Mouse (Mus musculus): ENCODE measurements around the gene Prps1l1. TPM values are rescaled to one million over a fixed set of nuclear protein-coding genes. Genes with fewer than 3 reads are reported as not detected.

Prps1l1 gene
- not detected in 2 replicates for polyA plus RNA-seq (2015; fragmentation: Nextera tagmentation; extraction: Ambion mirVana)

GRCm38 (mm10) chr12:34984461-34984860 is at the start of gene Prps1l1:
Gene Prps1l1 (plus strand): TSS chr12:34984761.
- H3K36me3 ChIP-seq: no peaks in the 10 kb centered on the region
- 85% methylated on average over 4 of the region's 4 CpGs for WGBS
- H3K9me3 ChIP-seq: no peaks in the 10 kb centered on the region
- no peak within 1 kb of the TSS for H3K4me3 ChIP-seq
- no peak within 1 kb of the TSS for H3K27ac ChIP-seq
- H3K4me2 ChIP-seq: no peak within 1 kb of the TSS
- H3K27me3 ChIP-seq: no peaks in the 10 kb centered on the region
- no peak for ATAC-seq (ENCODE audit: insufficient number of reproducible peaks, low FRiP score, low TSS enrichment, low read depth)
- H3K4me1 ChIP-seq: no peaks in the 10 kb centered on the region
- no peak within 1 kb of the TSS for H3K9ac ChIP-seq

GRCm38 (mm10) chr12:34937918-34938317 is 46.6 kb upstream of the Prps1l1 start:
- Histone ChIP-seq H3K27me3 (no peaks in the 10 kb centered on the region), H3K9me3 (0 out of 2 replicates have a peak, but pooled peaks cover 5% of the 10 kb centered on the region), H3K4me2 (no peak overlapping the region), H3K4me1 (no peaks in the 10 kb centered on the region), H3K27ac (no peak overlapping the region), H3K4me3 (no peak overlapping the region), H3K9ac (no peak overlapping the region), H3K36me3 (no peaks in the 10 kb centered on the region)
- ATAC-seq (ENCODE audit: insufficient number of reproducible peaks, low FRiP score, low TSS enrichment, low read depth): no peak
- 93% methylated on average over 1 of the region's 1 CpGs for WGBS

- Histone ChIP-seq H3K4me2 (no peak overlapping the region), H3K27ac (no peak overlapping the region), H3K4me1 (no peaks in the 10 kb centered on the region), H3K27me3 (no peaks in the 10 kb centered on the region), H3K36me3 (no peaks in the 10 kb centered on the region), H3K9ac (no peak overlapping the region), H3K4me3 (no peak overlapping the region), H3K9me3 (no peaks in the 10 kb centered on the region)
- 77% methylated on average over 6 of the region's 6 CpGs for WGBS
- no peak for ATAC-seq (ENCODE audit: insufficient number of reproducible peaks, low FRiP score, low TSS enrichment, low read depth)
Observed at GRCm38 (mm10) chr12:34949066-34949706, 35.4 kb upstream of the Prps1l1 start.

GRCm38 (mm10) chr12:34975991-34976390 is 8.6 kb upstream of the Prps1l1 start:
- no peak overlapping the region for H3K4me2 ChIP-seq
- H3K9me3 ChIP-seq: no peaks in the 10 kb centered on the region
- no peak overlapping the region for H3K4me3 ChIP-seq
- no peak overlapping the region for H3K9ac ChIP-seq
- no peak overlapping the region for H3K27ac ChIP-seq
- whole genome bisulfite sequencing: 90% methylated on average over 3 of the region's 3 CpGs
- H3K36me3 ChIP-seq: no peaks in the 10 kb centered on the region
- no peak for ATAC-seq (ENCODE audit: insufficient number of reproducible peaks, low FRiP score, low TSS enrichment, low read depth)
- H3K27me3 ChIP-seq: no peaks in the 10 kb centered on the region
- no peaks in the 10 kb centered on the region for H3K4me1 ChIP-seq

- Histone ChIP-seq H3K36me3 (no peaks in the 10 kb centered on the region), H3K27me3 (no peaks in the 10 kb centered on the region), H3K4me1 (no peaks in the 10 kb centered on the region), H3K4me3 (no peak overlapping the region), H3K27ac (no peak overlapping the region), H3K9me3 (no peaks in the 10 kb centered on the region), H3K9ac (no peak overlapping the region), H3K4me2 (no peak overlapping the region)
- WGBS: 85% methylated on average over 5 of the region's 5 CpGs
- ATAC-seq (ENCODE audit: insufficient number of reproducible peaks, low FRiP score, low TSS enrichment, low read depth): no peak
Observed at GRCm38 (mm10) chr12:34985865-34986264, 1.3 kb downstream of the Prps1l1 start.

GRCm38 (mm10) chr12:34989537-34990200 is 5.1 kb downstream of the Prps1l1 start:
- no peaks in the 10 kb centered on the region for H3K4me1 ChIP-seq
- no peaks in the 10 kb centered on the region for H3K9me3 ChIP-seq
- H3K9ac ChIP-seq: no peak overlapping the region
- H3K4me3 ChIP-seq: no peak overlapping the region
- no peak overlapping the region for H3K4me2 ChIP-seq
- no peaks in the 10 kb centered on the region for H3K27me3 ChIP-seq
- ATAC-seq (ENCODE audit: insufficient number of reproducible peaks, low FRiP score, low TSS enrichment, low read depth): no peak
- H3K36me3 ChIP-seq: no peaks in the 10 kb centered on the region
- no peak overlapping the region for H3K27ac ChIP-seq
- WGBS: 86% methylated on average over 7 of the region's 7 CpGs

- ATAC-seq (ENCODE audit: insufficient number of reproducible peaks, low FRiP score, low TSS enrichment, low read depth): no peak
- no peaks in the 10 kb centered on the region for H3K27me3 ChIP-seq
- 68% methylated on average over 4 of the region's 4 CpGs for WGBS
Observed at GRCm38 (mm10) chr12:34990387-34990786, 5.8 kb downstream of the Prps1l1 start.

GRCm38 (mm10) chr12:34991900-34992299 is 7.3 kb downstream of the Prps1l1 start:
- Histone ChIP-seq H3K9ac (no peak overlapping the region), H3K27ac (no peak overlapping the region), H3K4me1 (no peaks in the 10 kb centered on the region), H3K4me2 (no peak overlapping the region), H3K4me3 (no peak overlapping the region), H3K9me3 (no peaks in the 10 kb centered on the region), H3K27me3 (no peaks in the 10 kb centered on the region), H3K36me3 (no peaks in the 10 kb centered on the region)
- WGBS: 82% methylated on average over 2 of the region's 2 CpGs
- no peak for ATAC-seq (ENCODE audit: insufficient number of reproducible peaks, low FRiP score, low TSS enrichment, low read depth)

More at GRCm38 (mm10) chr12:34990387-34990786, 5.8 kb downstream of the Prps1l1 start:
- H3K4me2 ChIP-seq: no peak overlapping the region
- H3K36me3 ChIP-seq: no peaks in the 10 kb centered on the region
- no peak overlapping the region for H3K4me3 ChIP-seq
- no peak overlapping the region for H3K27ac ChIP-seq
- H3K9me3 ChIP-seq: no peaks in the 10 kb centered on the region
- no peaks in the 10 kb centered on the region for H3K4me1 ChIP-seq
- no peak overlapping the region for H3K9ac ChIP-seq

- no peak overlapping the region for H3K9ac ChIP-seq
- 84% methylated on average over 3 of the region's 3 CpGs for WGBS
- no peak overlapping the region for H3K4me3 ChIP-seq
- ATAC-seq (ENCODE audit: insufficient number of reproducible peaks, low FRiP score, low TSS enrichment, low read depth): no peak
- H3K4me2 ChIP-seq: no peak overlapping the region
- no peak overlapping the region for H3K27ac ChIP-seq
- no peaks in the 10 kb centered on the region for H3K9me3 ChIP-seq
- no peaks in the 10 kb centered on the region for H3K27me3 ChIP-seq
- no peaks in the 10 kb centered on the region for H3K4me1 ChIP-seq
- no peaks in the 10 kb centered on the region for H3K36me3 ChIP-seq
Observed at GRCm38 (mm10) chr12:34997597-34998182, 13.1 kb downstream of the Prps1l1 start.

GRCm38 (mm10) chr12:34998778-34999467 is 14.4 kb downstream of the Prps1l1 start:
- Histone ChIP-seq H3K36me3 (no peaks in the 10 kb centered on the region), H3K27ac (no peak overlapping the region), H3K27me3 (no peaks in the 10 kb centered on the region), H3K4me1 (no peaks in the 10 kb centered on the region), H3K9ac (no peak overlapping the region), H3K4me2 (no peak overlapping the region), H3K4me3 (no peak overlapping the region), H3K9me3 (no peaks in the 10 kb centered on the region)
- 68% methylated on average over 12 of the region's 12 CpGs for WGBS
- ATAC-seq (ENCODE audit: insufficient number of reproducible peaks, low FRiP score, low TSS enrichment, low read depth): no peak

- H3K27me3 ChIP-seq: no peaks in the 10 kb centered on the region
- H3K4me2 ChIP-seq: no peak overlapping the region
- no peaks in the 10 kb centered on the region for H3K36me3 ChIP-seq
- H3K4me1 ChIP-seq: no peaks in the 10 kb centered on the region
- WGBS: 67% methylated on average over 4 of the region's 4 CpGs
- no peaks in the 10 kb centered on the region for H3K9me3 ChIP-seq
- no peak for ATAC-seq (ENCODE audit: insufficient number of reproducible peaks, low FRiP score, low TSS enrichment, low read depth)
- H3K4me3 ChIP-seq: no peak overlapping the region
- H3K27ac ChIP-seq: no peak overlapping the region
- H3K9ac ChIP-seq: no peak overlapping the region
Observed at GRCm38 (mm10) chr12:35000323-35000722, 15.8 kb downstream of the Prps1l1 start.

GRCm38 (mm10) chr12:35005748-35006147 is 21.2 kb downstream of the Prps1l1 start:
- H3K9me3 ChIP-seq: no peaks in the 10 kb centered on the region
- H3K9ac ChIP-seq: no peak overlapping the region
- H3K27me3 ChIP-seq: no peaks in the 10 kb centered on the region
- no peaks in the 10 kb centered on the region for H3K36me3 ChIP-seq
- H3K4me3 ChIP-seq: no peak overlapping the region
- H3K4me1 ChIP-seq: no peaks in the 10 kb centered on the region
- no peak for ATAC-seq (ENCODE audit: insufficient number of reproducible peaks, low FRiP score, low TSS enrichment, low read depth)
- no peak overlapping the region for H3K4me2 ChIP-seq
- no peak overlapping the region for H3K27ac ChIP-seq

Measured in limb, embryonic 15.5 days (tissue).